Mouse (Mus musculus): ENCODE measurements at regions not wholly inside any gene's neighbourhood (a gene's known extent, or its start where the extent isn't known, plus 50 kb on each side); places are given as distances from the start of the nearest gene placed in this dataset.

GRCm38 (mm10) chr19:33040991-33041390, 283.7 kb downstream of the Pten start:
- intact Hi-C loops (cut with DNase I): no loop called here

GRCm38 (mm10) chr19:33042760-33043159, 285.5 kb downstream of the Pten start:
- intact Hi-C loops (cut with DNase I): no loop called here

- intact Hi-C loops (cut with DNase I): no loop called here
Measured at GRCm38 (mm10) chr19:33043696-33044095, 286.4 kb downstream of the Pten start.

- intact Hi-C loops (cut with DNase I): no loop called here
Measured at GRCm38 (mm10) chr19:33048754-33049442, 291.6 kb downstream of the Pten start.

GRCm38 (mm10) chr19:33053199-33053867, 296.0 kb downstream of the Pten start:
- intact Hi-C loops (cut with DNase I): no loop called here

- intact Hi-C loops (cut with DNase I): no loop called here
Measured at GRCm38 (mm10) chr19:33056372-33056791, 299.1 kb downstream of the Pten start.

GRCm38 (mm10) chr19:33061006-33061405, 303.7 kb downstream of the Pten start:
- intact Hi-C loops (cut with DNase I): no loop called here

- intact Hi-C loops (cut with DNase I): no loop called here
Measured at GRCm38 (mm10) chr19:33062165-33063058, 305.1 kb downstream of the Pten start.

- intact Hi-C loops (cut with DNase I): no loop called here
Measured at GRCm38 (mm10) chr19:33065274-33066200, 308.2 kb downstream of the Pten start.

- intact Hi-C loops (cut with DNase I): no loop called here
Measured at GRCm38 (mm10) chr19:33068351-33068955, 311.2 kb downstream of the Pten start.

- intact Hi-C loops (cut with DNase I): no loop called here
Measured at GRCm38 (mm10) chr19:33069761-33070160, 312.5 kb downstream of the Pten start.

GRCm38 (mm10) chr19:33072299-33072698, 315.0 kb downstream of the Pten start:
- intact Hi-C loops (cut with DNase I): no loop called here

- intact Hi-C loops (cut with DNase I): no loop called here
Measured at GRCm38 (mm10) chr19:33074907-33075306, 317.2 kb downstream of the Rnls start.

- intact Hi-C loops (cut with DNase I): no loop called here
Measured at GRCm38 (mm10) chr19:33078681-33079360, 313.3 kb downstream of the Rnls start.

GRCm38 (mm10) chr19:33079959-33080358, 312.1 kb downstream of the Rnls start:
- intact Hi-C loops (cut with DNase I): no loop called here

GRCm38 (mm10) chr19:33081493-33081892, 310.6 kb downstream of the Rnls start:
- intact Hi-C loops (cut with DNase I): no loop called here

- intact Hi-C loops (cut with DNase I): no loop called here
Measured at GRCm38 (mm10) chr19:33083371-33083770, 308.7 kb downstream of the Rnls start.

GRCm38 (mm10) chr19:33084683-33085082, 307.4 kb downstream of the Rnls start:
- intact Hi-C loops (cut with DNase I): no loop called here

Data from adrenal gland (tissue).